Comparison of ENCODE assay signal across 21 mouse cellular contexts in genomic region chr7:122924256-122924655, GRCm38 (mm10). TPM values are rescaled to one million over a fixed set of nuclear protein-coding genes. Genes with fewer than 3 reads are reported as not detected.
A peak's percentile ranks its signal among the peaks of the same experiment; 100 is the strongest.
DNase-seq lines count a peak whose midpoint lies in the region; ATAC-seq lines count a peak whose summit lies in the region.
"Had no signal": no experiment of that assay in that cellular context is flagged by ENCODE, and none has a peak within 500 bp of the region (broad histone marks: within the 10 kb centered on the region; RNA-seq: fewer than 3 reads in every experiment).

No protein-coding gene starts in this region.

- ATAC-seq in granulocyte monocyte progenitor cell, adult 5-6 weeks (replicated peaks; ENCODE audit: poor library complexity, severe bottlenecking): peak; percentile 56
- peak; percentile 46 for ATAC-seq in megakaryocyte progenitor cell, adult 5-6 weeks (replicated peaks; ENCODE audit: poor library complexity)
- ATAC-seq: forebrain, embryonic 13.5 days; liver, postnatal 0 days; lung, postnatal 0 days; Patski had no signal

- DNase-seq in 416B (ENCODE audit: low read depth): peak; percentile 45
- DNase-seq in CD4-positive, CD25-positive, alpha-beta regulatory T cell, adult 2 months (ENCODE audit: low read depth, low spot score): peak; percentile 57
- DNase-seq in layer of hippocampus, adult 11-12 months (ENCODE audit: low spot score): no peak
- DNase-seq in kidney, adult 8-10 months: no peak
- DNase-seq in thymus, postnatal 10 days (ENCODE audit: low spot score in 2 of 2): no peak
- DNase-seq: adrenal gland, adult 2 months; cerebellum, adult 11-12 months; cerebellum, postnatal 14 days; gastrocnemius, postnatal 36 days; kidney, adult 2 months; kidney, postnatal 10 days; liver, postnatal 0 days; right cerebral cortex, adult 18-20 months; right cerebral cortex, postnatal 4 days; thymus, adult 18-20 months; thymus, postnatal 4 days had no signal

RNA-seq across cellular contexts. Expression of gene Rbbp6, which starts 41.2 kb away (rescaled TPM):
- total RNA-seq in granulocyte monocyte progenitor cell, adult 5-6 weeks (2014; fragmentation: Nextera tagmentation): 89.0 and 129 TPM in 2 replicates
- 61.3 and 66.8 TPM in 2 replicates for total RNA-seq in granulocyte monocyte progenitor cell, adult 5-6 weeks (2017)
- total RNA-seq in megakaryocyte progenitor cell, adult 5-6 weeks (2015): 115 and 134 TPM in 2 replicates
- 48.0 and 67.5 TPM in 2 replicates for total RNA-seq in megakaryocyte progenitor cell, adult 5-6 weeks (2017)

Comparison
In these comparisons a context has a peak if more than half of its experiments do, and no peak if none do; other contexts are left out.
1. DNase-seq: peak in 416B (single experiment) and CD4-positive, CD25-positive, alpha-beta regulatory T cell, adult 2 months (single experiment); none in layer of hippocampus, adult 11-12 months (single experiment), kidney, adult 8-10 months (0 of 2) and thymus, postnatal 10 days (0 of 2).